Mouse (Mus musculus) c-Kit-positive CD71-positive TER-119-negative erythroid progenitor cells, embryonic 14.5 days (primary cell): ENCODE results near the gene Notum.

Experiments used
- DNase-seq: peaks from one replicate; pipeline ENCODE4 v3.0.0-alpha.2; 2013; ENCODE audit warnings: low read depth

The Notum gene

DNA sequence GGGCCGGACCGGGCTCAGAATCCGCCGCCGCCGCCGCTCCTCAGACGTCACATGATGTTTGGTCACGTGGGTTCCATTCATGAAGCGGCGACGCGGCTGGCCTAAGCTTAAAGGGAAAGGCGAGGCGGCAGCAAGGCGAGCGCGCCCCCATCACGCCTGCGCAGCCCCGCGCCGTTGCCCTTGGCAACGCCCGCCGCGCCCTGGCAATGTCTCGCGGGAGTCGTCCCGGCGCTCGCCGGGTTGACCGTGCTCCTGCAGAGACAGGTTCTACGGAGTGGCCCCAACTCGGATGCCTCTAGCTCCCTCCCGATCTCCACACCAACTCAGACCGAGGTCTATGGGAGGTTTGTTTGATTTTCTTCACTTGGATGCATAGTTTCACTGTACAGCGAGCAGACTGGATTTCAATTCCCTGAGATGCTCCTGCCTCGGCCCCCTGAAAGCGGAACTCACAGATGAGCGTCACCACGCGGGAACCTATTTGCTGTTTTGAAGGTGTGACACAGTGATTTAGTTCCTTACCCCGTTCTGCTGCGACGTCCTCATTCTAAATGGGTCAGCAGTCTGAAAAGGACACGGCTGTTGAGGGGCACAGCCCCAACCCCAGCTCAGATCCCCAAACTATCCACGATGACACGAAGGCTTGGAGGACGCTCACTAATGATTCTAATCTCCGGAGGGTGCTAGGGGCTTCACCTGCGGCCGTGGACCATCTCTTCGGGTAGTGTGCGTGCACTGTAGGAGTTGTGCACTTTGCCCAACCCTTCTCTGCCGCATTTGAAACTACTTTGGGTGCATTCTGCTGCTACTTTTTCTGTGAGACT, 27.2 kb downstream of the Notum start, which contains the start of gene Mafg:
Gene Mafg (minus strand): TSS at position 81 of the 824 bp plus-strand sequence.
- peak; percentile 90 for DNase-seq

DNA sequence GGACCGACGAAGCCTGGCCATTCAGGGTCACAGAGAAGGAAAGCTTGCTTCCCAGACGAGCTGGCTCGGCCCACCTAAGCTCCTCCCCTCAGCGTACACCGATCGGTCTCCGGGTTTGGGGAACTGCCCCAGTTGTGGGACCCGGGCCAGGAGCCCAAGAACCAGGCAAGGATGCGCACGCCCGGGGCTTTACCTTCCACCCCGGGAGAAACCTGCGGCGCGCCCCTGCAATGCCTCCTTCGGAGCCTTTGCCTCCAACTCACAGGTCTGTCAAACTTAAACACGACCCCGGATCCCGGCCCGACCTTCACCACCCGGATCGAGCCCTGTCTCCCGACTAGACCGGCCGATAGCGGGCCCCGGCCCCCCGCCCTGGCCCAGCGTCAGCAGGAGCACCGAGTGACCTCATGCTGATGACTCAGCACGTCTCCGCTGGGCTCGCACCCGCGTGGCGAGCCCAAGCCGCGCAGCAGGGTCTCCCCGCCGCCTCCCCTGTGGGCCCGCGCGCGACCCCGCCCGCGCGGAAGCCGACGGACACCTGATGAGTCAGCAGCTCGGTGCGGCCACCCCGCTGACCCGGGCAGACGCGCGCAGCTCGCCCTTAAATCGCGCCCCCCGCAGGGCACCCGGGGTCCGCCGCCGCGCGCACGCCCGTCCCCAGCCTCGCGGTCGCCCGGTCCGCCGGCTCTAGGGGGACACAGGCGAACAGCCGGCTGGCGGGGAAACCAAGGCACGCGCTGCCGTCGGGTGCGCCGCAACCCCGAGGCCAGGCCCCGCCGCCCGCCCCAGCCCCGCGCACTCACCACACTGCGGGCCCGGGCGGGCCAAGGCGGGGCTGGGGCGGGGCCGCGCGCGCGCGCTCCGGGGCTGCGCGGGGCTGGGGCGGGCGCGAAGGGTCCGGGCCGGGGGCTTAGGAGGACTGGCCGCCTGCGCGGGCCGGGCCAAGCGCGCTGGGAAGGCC, 28.1 kb downstream of the Notum start:
- DNase-seq = no peak

DNA sequence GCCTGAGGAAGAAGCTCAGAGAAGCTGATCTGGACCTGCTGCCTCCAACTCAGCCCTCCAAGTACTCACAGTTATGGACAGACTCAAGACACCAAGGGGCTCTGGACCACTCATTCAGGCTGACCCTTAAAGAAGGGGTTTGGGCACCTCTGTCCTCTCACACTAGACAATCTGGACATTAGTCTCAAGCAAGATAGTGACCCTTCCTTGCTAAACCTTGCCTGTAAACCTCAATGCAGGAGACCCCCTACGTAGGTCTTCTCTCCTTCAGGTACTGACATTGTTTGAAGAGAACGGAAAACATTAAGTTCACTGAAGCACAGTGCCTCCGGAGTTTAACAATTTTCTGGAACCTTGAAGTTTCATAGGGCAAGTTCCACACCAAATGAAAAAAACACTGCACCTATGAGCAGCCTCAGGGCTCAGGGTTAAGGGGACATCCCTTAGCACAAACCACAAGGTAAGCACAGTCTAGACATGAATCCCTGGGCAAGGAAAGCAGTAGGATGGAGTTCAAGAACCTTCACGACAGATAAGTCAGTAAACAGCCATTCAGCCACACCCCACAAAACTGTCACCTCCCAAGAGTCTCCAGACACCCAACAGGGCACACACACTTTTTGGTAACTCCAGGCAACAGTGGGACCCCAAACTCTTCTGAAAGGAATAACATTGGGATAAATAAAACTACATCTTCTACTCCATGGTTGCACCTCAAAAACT, 29.1 kb downstream of the Notum start:
- DNase-seq = peak; percentile 66

DNA sequence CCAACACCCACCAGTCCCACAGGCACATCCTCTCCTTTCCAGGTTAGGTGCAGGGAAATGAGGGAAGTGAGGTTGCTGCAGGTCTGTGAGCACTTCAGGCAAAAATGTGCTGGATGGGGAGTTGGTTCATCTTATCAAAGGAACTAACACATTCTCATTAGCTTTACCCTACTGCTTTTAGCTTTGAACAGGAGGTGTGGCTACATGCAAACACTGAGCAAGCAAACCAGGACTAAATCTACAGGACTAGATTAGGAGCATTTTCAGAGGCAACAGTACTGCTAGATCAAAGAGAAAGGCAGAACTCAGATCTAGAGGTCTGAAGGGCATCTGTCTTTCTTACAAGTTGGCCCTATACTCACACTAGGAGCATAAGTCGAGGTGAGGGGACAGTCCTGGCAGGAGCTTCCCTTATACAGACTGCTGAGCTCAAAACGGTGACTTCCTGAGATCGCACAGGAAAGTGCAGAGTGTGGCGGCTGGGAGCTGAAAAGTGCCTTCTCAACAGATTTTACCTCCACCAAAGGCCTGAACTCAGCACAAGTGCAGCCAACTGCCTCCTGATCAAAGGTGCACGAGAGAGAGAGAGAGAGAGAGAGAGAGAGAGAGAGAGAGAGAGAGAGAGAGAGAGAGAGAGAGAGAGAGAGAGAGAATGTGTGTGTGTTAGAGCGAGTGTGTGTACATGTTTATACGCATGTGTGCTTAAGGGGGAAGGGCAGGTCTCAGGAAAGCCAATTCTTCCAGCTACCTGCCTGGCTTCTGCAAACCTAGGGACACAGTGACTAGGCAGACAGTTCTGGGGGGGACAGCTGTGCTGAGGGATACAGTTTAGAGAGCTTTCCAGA, 29.9 kb downstream of the Notum start:
- DNase-seq = no peak

DNA sequence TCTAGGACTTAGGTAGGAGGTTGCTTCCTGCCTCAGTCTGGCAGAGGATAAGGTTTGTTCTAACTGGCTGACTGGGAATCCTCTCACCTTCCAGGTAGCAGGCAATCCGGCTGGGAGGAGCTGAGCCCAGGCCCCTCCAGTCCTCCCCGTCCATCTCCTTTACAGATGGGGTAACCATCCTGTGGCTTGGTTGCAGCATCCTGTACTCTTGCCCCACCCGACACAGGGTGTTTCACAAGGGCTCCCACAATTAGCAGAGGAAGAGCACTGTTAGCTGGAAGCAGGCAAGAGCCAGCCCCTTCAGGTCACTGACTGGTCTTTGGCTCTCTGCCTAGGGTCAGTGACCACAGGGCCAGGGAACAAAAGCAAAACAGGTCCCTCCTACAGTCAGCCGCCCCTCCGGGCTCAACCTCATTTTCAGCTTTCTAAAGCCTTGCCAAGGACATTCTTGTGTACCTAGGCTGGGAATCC, 30.5 kb downstream of the Notum start:
- DNase-seq = no peak

DNA sequence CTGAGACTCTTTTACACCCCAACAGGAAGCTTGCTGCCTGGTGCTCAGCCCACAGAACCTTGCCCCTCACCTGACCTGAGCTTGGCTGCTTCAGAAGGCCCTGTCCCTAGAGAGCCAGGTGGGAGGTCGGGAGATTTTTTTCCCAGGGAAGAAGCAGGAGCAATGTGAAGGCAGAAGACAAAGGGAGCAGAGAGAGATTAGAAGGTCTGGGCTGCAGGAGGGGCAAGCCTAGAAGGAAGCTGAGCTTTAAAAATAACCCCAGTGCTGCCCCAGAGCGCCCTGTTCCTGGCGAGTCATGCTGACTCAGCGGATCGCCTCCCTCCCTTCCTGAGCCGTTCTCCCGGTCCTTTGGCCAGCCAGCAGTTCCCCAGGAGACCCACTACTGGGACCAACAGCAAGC, 31.1 kb downstream of the Notum start:
- DNase-seq = no peak

DNA sequence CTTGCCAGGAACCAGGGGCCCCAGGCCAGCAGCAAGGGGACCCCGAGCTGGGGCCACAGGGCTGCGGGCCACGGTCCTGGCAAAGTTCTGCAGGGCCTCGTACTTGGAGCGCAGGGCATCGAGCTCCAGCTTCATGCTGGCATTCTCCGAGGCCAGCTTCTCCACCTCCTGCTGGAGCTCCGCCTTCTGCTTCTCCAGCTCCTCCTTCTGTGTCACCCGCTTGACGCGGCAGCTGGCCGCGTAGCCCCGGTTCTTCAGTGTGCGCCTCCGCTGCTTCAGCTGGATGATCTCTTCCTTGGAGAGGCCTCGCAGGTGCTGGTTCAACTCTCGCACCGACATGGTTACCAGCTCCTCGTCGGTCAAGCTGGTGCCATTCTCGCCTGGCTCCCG, 31.6 kb downstream of the Notum start:
- no peak for DNase-seq

DNA sequence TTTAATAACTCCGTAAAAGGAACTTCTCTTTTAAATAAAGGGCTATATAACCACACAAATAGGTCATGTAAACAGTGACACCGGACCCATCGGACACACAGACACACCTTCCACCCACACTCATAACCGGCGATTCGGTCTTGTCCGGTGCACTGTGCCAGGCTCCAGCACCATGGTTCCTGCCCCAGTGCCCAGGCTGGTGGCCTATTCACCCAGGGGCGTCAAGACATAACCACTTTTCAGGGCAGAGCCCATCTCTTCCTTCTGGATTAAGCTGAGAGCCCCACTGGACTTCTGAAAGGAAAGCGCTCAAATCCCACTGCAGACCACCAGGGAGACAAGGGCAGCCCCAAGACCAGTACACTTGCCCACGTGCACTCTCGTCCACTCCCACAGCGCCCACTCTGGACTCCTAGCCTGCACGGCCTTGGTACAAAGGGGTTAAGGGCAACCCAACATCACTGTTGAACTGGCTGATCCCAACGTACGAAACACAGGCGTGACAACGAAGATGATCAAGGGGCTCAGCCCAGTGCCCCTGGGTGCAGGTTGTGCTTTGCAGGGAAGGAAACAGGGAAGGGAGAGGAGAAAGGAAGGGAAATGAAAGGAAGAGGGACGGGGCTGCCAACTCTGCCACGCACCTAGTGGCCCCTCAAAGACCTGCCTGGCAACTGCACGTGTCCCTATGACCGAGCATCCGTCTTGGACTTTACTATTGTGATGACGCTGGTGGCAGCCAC, 32.2 kb downstream of the Notum start:
- no peak for DNase-seq

DNA sequence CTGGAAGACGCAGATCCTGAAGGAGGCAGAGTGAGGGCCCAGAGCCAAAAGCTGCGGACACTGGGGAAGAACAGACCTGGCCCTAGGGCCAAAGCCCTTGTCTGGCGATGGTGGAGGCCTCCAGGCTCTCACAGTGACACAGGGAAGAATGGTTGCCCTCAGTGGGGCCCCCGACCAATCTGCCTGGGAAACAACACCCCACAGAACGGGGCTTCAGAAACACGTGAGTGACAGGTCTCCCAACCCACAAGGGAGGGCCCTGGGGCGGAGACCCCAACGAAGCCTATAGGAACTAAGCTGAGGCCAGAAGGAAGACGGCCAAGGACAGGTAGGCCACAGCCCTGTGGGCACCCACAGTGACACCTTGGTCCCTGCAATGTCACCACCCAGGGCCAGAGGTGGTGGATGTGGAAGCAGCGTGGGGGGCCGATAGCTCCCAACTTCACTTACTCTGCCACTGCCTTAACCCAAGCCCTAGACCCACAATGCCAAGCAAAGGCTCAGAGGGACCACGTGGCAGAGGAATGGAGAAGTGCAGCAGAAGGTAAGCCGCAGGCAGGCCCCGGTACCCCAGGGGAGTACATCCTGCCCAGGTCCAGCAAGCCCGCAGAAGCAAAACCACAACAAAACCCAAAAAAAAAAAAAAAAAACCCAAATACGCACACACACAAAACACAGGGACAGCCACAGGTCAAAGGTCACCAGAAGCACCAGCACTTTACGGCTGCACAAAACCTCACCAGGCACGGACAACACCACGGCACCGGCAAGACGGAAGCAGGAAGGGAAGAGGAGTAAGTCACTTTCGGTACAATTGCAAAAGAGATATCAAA, 33.3 kb downstream of the Notum start:
- no peak for DNase-seq

DNA sequence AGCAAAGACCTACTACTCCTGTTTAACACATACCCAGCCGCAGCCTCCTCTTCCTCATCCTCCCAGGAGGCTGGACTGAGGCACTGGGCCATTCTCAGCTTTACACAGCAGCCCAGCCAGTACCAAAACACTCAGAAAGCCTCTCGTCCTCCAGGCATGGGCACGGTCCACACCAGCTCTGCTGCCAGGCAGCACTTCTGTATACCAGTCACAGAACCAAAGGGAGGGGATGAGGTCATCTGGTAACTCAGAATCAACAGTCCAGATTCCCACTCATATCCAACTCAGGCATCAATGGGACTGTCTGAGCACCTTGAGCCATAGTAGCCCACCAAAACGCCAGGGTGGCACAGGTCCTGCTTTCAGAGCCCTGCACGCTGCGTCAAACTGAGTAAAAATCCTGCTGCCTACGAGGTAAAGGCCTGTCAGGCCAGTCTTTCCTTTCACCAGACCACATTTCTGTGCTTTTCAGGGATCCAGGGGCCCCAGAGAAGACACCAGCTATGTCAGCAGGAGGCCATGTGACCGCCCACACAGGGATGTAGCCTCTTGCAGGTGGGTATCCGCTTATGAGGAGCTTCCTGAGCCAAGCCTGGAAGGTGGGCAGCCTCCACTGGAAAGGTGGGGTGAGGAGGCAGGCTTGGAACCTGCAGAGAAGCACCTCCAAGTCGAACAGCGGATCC, 34.0 kb downstream of the Notum start:
- no peak for DNase-seq

DNA sequence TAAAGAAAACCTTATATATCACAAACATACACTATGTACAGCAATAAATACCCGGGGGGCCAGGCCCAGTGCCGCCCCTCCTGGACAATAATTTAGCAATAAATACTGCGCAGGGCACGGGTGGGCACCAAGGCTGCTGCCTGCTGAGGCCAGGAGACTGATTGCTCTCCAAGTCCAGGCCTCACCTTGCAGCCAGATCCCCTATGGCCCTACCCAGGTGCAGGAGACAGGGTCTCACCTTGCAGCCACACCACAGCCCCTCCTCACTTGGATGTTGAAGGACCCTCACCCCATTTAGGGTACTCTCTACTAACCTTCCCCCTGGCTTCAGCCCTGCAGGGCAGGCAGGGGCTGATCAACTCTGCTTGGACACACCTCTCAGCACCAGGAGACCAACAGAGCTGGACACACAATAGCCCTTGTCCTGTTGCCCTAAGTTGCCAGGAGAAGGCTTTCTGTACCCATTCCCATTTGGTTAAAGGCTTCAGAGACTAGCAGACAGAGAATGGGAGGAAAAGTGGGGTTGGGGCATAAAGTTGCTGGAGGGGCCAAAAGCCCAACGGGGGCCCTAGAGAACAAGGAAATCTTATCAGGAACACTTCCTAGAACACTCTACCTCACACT, 35.7 kb downstream of the Notum start, which contains the start of gene Sirt7:
Gene Sirt7 (minus strand): TSS at position 89 of the 624 bp plus-strand sequence.
- no peak for DNase-seq

DNA sequence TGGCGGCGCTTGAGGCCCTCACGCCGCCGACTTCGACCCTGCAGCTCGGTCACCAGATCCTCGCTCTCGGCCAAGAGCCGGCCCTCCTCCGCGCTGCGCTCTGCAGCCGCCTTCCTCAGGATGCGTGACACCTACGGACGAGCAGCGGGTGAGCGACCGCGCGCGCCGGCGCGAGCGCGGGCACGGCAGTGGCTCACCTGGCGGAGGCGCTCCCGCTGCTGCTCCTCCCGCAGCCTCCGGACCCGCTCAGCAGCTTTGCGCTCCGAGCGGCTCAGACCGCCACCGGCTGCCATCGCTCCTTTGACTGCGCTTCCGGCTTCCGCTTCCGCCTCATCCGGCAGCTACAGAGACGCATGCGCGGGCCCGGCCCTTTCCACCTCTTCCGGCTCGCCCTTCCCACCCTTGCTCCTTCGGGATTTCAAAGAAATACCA, 36.3 kb downstream of the Notum start:
- DNase-seq = peak; percentile 78

DNA sequence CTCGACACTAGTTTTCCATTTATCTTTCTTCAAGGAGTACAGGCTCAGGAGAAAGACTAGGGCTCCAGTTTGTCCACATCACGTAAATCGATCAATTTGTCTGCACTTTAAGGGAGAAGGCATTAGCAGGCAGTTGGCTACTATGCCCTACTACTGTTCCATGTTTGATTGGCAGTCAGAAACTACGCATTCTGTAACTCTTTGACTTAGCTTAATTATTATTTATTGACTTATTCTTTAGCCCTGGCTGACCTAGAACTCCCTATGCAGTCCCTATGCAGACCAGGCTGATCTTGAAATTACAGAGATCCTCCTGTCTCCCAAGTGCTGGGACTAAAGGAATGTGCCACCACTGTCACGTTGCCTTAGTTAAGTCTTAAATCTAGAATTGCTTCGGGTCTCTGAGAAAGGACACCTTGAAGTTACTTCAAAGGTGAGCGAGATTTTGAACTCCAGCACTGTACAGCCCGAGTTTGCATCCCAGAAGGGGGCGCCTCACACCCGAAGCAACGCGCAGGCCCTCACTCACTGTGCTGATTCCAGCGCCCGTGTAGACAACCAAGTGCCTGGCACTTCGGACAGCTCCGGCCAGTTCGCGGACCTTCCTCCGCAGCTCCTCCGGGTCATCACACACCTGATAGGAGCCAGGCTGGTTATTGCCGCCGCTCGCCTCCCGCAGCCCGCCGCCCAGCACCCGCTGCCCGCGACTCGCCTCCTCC, 36.9 kb downstream of the Notum start:
- peak; percentile 63 for DNase-seq

DNA sequence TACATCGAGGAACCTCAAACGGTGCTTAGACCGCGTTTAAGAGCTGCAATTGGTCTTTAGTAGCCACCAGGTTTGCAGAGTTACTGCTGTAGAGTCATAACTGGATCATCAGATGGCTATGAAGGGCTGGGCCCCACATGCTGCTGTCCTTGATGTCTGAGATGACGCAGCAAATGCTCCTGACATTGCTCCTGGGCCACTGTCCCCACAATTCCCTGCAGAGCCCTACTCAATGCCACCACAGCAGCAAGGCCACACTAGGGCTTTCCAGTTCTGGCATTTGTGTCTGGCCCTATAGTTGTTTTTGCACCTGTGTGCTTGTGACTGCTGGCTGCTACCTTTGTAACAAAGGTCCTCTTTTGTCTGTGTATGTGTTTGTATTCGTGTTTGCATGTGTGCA, 38.2 kb downstream of the Notum start:
- no peak for DNase-seq

DNA sequence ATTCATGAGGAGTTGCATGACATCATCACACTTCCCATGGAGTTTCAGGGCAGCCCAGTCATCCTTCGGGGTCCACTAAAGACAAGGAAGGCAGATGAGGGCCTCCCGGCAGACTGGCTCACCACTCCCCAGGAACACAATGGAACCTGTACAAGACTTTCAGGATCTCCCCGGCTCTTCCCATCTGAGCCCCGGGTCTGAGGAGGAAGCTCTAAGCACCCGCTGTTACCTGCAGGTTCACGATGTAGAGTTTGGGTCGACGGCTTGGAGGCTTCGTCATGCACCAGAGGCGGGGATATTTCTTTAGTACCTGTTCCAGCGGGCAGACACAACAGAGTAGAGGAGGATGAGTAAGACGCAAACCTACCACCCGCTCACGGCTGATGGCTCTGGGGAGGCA, 40.8 kb downstream of the Notum start:
- DNase-seq = no peak

DNA sequence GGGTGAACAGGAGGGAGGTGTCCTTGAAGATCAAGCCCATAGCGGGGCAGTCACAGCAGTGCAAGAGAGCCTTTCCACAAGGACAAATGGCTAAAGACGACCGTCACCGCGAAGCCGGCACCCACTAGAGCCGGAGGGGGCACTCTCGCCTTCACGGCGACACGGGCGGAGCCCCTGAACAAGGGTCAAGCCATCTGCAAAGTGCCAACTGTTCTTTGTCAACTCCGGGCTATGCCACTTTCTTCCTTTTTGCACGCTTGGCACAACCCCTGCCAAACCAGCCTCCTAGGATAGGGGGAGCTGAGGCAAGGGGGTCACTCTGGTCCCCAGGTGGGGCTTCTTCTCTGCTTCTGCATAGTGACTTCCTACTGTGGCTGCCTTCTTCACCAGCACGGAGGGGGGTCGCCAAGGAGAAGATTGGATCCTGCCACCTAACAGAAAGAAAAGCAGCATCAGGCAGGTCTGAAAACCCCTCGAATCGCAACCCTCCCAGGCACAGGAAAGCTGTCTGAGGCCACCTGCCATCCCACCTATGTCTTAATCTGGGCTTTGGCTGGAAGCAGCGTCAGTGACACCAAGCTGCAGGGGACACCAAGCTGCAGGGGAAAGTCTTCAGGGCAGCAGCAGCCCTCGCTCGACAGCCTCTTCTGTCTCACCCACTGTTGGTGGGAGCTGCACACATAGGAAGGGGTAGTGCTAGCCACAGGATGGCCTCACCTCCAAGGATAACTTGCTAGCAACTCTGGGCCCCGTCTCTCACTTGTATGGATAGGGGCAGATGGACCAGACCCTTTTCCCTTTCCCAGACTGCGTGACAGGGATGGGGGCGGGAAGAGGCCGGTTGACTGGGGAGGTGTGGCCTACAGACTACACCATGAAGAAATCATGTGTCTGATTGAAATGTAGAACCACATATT, 42.1 kb downstream of the Notum start:
- no peak for DNase-seq
